ENCODE assay signal across 13 mouse cellular contexts in genomic region chr6:134537461-134538117, GRCm38 (mm10). TPM values are rescaled to one million over a fixed set of nuclear protein-coding genes. Genes with fewer than 3 reads are reported as not detected.
DNase-seq lines count a peak whose midpoint lies in the region; ATAC-seq lines count a peak whose summit lies in the region.
"Had no signal": no experiment of that assay in that cellular context is flagged by ENCODE, and none has a peak within 500 bp of the region (broad histone marks: within the 10 kb centered on the region; RNA-seq: fewer than 3 reads in every experiment).

No protein-coding gene starts in this region.

- 59% methylated on average over 10 of the region's 10 CpGs for WGBS in neural tube, embryonic 11.5 days
- 62% methylated on average over 10 of the region's 10 CpGs for WGBS in midbrain, embryonic 12.5 days

- no peaks in the 10 kb centered on the region for H3K9me3 ChIP-seq in neural tube, embryonic 11.5 days (ENCODE audit: control insufficient read depth, low read length)
- H3K9me3 ChIP-seq in midbrain, embryonic 12.5 days = no peaks in the 10 kb centered on the region
- H3K9me3 ChIP-seq: liver, embryonic 13.5 days had no signal

- no peaks in the 10 kb centered on the region; the same call in 1 of the 2 replicates for H3K4me1 ChIP-seq in neural tube, embryonic 11.5 days (ENCODE audit: control insufficient read depth, insufficient read depth, low read length)
- peaks cover 9% of the 10 kb centered on the region for H3K4me1 ChIP-seq in midbrain, embryonic 12.5 days

- DNase-seq in embryo, embryonic 11 days = peak; percentile 27
- no peak for DNase-seq in embryo, embryonic 10 days (ENCODE audit: low spot score)
- DNase-seq in neural tube, embryonic 11.5 days (ENCODE audit: low spot score) = peak; percentile 36
- DNase-seq in neural tube, embryonic 10.5 days (ENCODE audit: extremely low spot score, low spot score) = no peak
- no peak for DNase-seq in kidney, adult 8-10 months
- no peak for DNase-seq in kidney, adult 11 months
- no peak for DNase-seq in left cerebral cortex, postnatal 10 days (ENCODE audit: extremely low spot score in 1 of 2, low spot score in 2 of 2)
- DNase-seq: adrenal gland, postnatal 14 days; gastrocnemius, postnatal 10 days; kidney, postnatal 4 days; liver, embryonic 13.5 days had no signal

- H3K4me2 ChIP-seq in neural tube, embryonic 11.5 days (ENCODE audit: low read depth) = no peak overlapping the region
- H3K4me2 ChIP-seq in midbrain, embryonic 12.5 days (replicated peaks) = no peak overlapping the region

- ATAC-seq in neural tube, embryonic 11.5 days (ENCODE audit: insufficient read depth, low FRiP score, low TSS enrichment) = peak; percentile 72; the same call in 1 of the 2 replicates
- ATAC-seq in midbrain, embryonic 12.5 days (ENCODE audit: low FRiP score, low read depth) = peak; percentile 72; the same call in 1 of the 2 replicates
- ATAC-seq: inflammation-experienced regulatory T-cells, adult 6 months had no signal

- H3K27me3 ChIP-seq in neural tube, embryonic 11.5 days (ENCODE audit: control insufficient read depth, insufficient read depth, low read length) = no peaks in the 10 kb centered on the region
- no peaks in the 10 kb centered on the region for H3K27me3 ChIP-seq in midbrain, embryonic 12.5 days
- H3K27me3 ChIP-seq: liver, embryonic 13.5 days had no signal

- H3K27ac ChIP-seq in neural tube, embryonic 11.5 days (ENCODE audit: low read depth, low read length) = 0 out of 2 replicates have a peak overlapping the region, but pooled peaks have one; percentile 23
- peak overlapping the region; percentile 35; the same call in 1 of the 2 replicates for H3K27ac ChIP-seq in midbrain, embryonic 12.5 days (replicated peaks)
- H3K27ac ChIP-seq: liver, embryonic 13.5 days had no signal

- intact Hi-C loops in left cerebral cortex, postnatal 10 days (cut with DNase I) = no loop called here

- no peak overlapping the region for H3K4me3 ChIP-seq in neural tube, embryonic 11.5 days (ENCODE audit: low read depth, low read length)
- no peak overlapping the region for H3K4me3 ChIP-seq in midbrain, embryonic 12.5 days
- H3K4me3 ChIP-seq: liver, embryonic 13.5 days had no signal

- H3K36me3 ChIP-seq in neural tube, embryonic 11.5 days (ENCODE audit: control insufficient read depth, insufficient read depth, low read length) = no peaks in the 10 kb centered on the region
- 0 out of 2 replicates have a peak, but pooled peaks cover 4% of the 10 kb centered on the region for H3K36me3 ChIP-seq in midbrain, embryonic 12.5 days

- no peak overlapping the region for H3K9ac ChIP-seq in neural tube, embryonic 11.5 days (ENCODE audit: low read length)
- H3K9ac ChIP-seq in midbrain, embryonic 12.5 days (replicated peaks) = no peak overlapping the region
- H3K9ac ChIP-seq: liver, embryonic 13.5 days had no signal

RNA-seq across cellular contexts. Expression of gene Lrp6, which starts 29.2 kb away (rescaled TPM):
- 27.3 and 29.2 TPM in 2 replicates for polyA plus RNA-seq in neural tube, embryonic 11.5 days (2014; fragmentation: Nextera tagmentation; extraction: Ambion mirVana)
- polyA plus RNA-seq in midbrain, embryonic 12.5 days (2016; fragmentation: Nextera tagmentation; extraction: Ambion mirVana) = 33.7 and 36.2 TPM in 2 replicates
- total RNA-seq in left cerebral cortex, postnatal 10 days (2021) = 10 to 100 TPM; 41.2 to 44.0 TPM

Comparison
In these comparisons a context has a peak if more than half of its experiments do, and no peak if none do; other contexts are left out.
1. DNase-seq: peak in embryo, embryonic 11 days (single experiment) and neural tube, embryonic 11.5 days (single experiment); none in embryo, embryonic 10 days (single experiment), neural tube, embryonic 10.5 days (single experiment), kidney, adult 8-10 months (0 of 2), kidney, adult 11 months (single experiment) and left cerebral cortex, postnatal 10 days (0 of 2).